Mouse (Mus musculus): Measurements from ENCODE around the gene Tmem270. TPM values are rescaled to one million over a fixed set of nuclear protein-coding genes. Genes with fewer than 3 reads are reported as not detected.

Tmem270 gene
- not detected in 2 replicates for polyA plus RNA-seq (2014; fragmentation: Nextera tagmentation; extraction: Ambion mirVana)

DNA sequence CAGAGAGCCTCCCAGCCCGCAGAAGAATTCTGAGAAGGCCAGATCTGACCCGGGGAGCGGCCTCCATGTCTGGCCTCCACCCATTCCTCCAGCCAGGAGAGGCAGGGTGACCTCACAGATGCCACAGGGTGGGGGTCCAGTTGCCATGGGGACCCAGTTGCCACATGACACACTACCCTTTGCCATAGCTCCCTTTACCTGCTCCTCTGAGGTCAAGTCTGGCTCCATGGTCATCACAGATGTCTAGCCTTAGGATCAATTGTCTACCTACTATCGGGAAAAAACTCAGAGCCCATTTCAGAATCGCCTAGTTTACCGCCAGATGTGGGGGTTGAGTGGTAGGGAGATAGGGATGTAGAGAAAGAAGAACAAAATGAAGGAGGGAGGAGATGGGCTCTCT is at the start of gene Tmem270:
TSS of gene Tmem270 (minus strand) at position 101 of the 400 bp plus-strand sequence.
- H3K27ac ChIP-seq (ENCODE audit: low read depth, low read length), result no peak within 1 kb of the TSS
- H3K9ac ChIP-seq (ENCODE audit: low read length), result no peak within 1 kb of the TSS

DNA sequence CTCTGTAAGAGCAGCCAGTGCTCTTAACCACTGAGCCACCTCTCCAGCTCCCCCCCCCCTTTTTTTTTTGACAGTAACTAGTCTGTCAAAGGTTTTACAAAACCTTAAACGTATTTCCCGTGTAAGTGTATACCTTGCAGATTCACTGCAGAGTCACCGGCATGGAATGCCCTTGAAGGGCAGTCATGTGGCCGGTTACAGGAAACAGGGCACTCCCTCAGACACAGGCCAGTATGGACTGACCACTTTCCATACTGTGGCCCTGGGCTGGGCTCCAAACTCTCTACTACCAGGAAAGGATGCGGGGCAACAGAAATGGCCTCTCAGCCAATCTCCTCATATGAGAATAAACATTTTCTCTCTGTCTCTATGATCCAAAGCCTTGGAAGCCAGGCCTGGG is 49.0 kb upstream of the Tmem270 start:
- Histone ChIP-seq H3K4me3 (ENCODE audit: low read depth, low read length) (no peak overlapping the region), H3K9ac (ENCODE audit: low read length) (no peak overlapping the region), H3K4me2 (ENCODE audit: low read depth, low read length, severe bottlenecking) (no peak overlapping the region), H3K27ac (ENCODE audit: low read depth, low read length) (no peak overlapping the region), H3K9me3 (ENCODE audit: control insufficient read depth, low read length) (no peaks in the 10 kb centered on the region), H3K36me3 (ENCODE audit: control insufficient read depth, insufficient read depth, low read length) (no peaks in the 10 kb centered on the region), H3K27me3 (ENCODE audit: control insufficient read depth, insufficient read depth, low read length) (no peaks in the 10 kb centered on the region), H3K4me1 (replicated peaks; ENCODE audit: control insufficient read depth, insufficient read depth, low read length) (no peaks in the 10 kb centered on the region)
- ATAC-seq (replicated peaks; ENCODE audit: low FRiP score), result no peak
- no peak for DNase-seq (ENCODE audit: low spot score)
- 92% methylated on average over 5 of the region's 5 CpGs for WGBS

More for the DNA sequence above, at the start of gene Tmem270:
- Histone ChIP-seq H3K4me3 (ENCODE audit: low read depth, low read length) (no peak within 1 kb of the TSS), H3K9me3 (ENCODE audit: control insufficient read depth, low read length) (no peaks in the 10 kb centered on the region), H3K27me3 (ENCODE audit: control insufficient read depth, insufficient read depth, low read length) (no peaks in the 10 kb centered on the region), H3K36me3 (ENCODE audit: control insufficient read depth, insufficient read depth, low read length) (no peaks in the 10 kb centered on the region), H3K4me1 (replicated peaks; ENCODE audit: control insufficient read depth, insufficient read depth, low read length) (no peaks in the 10 kb centered on the region), H3K4me2 (ENCODE audit: low read depth, low read length, severe bottlenecking) (no peak within 1 kb of the TSS)
- DNase-seq (ENCODE audit: low spot score), result no peak
- ATAC-seq (replicated peaks; ENCODE audit: low FRiP score), result no peak
- WGBS, result 78% methylated on average over 6 of the region's 6 CpGs

DNA sequence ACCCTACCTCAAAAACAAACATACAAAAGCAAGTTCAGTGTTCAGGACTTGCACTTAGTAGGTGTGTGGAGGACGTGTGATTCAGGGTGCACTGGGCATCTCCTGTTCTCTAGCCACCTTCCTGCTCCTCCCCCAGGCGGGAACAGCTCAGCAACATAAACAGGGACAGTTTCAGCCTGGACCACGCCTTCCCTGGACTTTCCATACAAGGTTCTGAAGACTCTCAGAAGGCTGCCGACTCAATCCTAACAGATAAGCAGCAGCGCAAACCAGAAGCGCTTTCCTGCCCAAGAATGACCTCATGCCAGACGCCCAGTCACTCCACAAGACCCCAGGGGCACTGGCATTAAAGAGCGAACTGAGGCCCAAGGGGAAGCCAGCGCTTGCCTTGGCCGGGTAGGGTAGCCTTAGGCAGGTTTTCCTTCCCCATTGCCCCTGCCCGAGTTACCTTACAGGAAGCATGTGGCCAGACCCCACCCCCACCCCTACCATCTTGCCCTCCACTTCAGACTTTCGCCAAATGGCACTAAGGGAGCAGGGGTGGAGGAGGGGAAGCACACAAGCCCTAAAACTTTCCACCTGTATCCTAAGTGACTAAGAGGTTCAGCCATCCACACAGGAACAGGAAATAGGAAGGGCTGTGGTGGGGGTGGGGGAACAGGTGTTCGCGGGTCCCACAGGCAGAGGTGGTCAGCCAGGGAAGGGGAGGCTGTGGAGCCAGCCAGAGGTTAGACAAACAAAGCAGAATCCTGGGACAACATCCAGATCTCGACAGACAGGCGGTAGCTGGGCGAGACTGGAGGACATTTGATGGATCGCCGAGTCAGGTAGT is 44.7 kb upstream of the Tmem270 start:
- Histone ChIP-seq H3K4me3 (ENCODE audit: low read depth, low read length) (no peak overlapping the region), H3K4me1 (replicated peaks; ENCODE audit: control insufficient read depth, insufficient read depth, low read length) (peaks cover 2% of the 10 kb centered on the region; the same call in 1 of the 2 replicates), H3K4me2 (ENCODE audit: low read depth, low read length, severe bottlenecking) (no peak overlapping the region), H3K27me3 (ENCODE audit: control insufficient read depth, insufficient read depth, low read length) (peaks cover 12% of the 10 kb centered on the region), H3K9ac (ENCODE audit: low read length) (no peak overlapping the region), H3K27ac (ENCODE audit: low read depth, low read length) (no peak overlapping the region), H3K9me3 (ENCODE audit: control insufficient read depth, low read length) (no peaks in the 10 kb centered on the region), H3K36me3 (ENCODE audit: control insufficient read depth, insufficient read depth, low read length) (no peaks in the 10 kb centered on the region)
- ATAC-seq (replicated peaks; ENCODE audit: low FRiP score) (no peak), DNase-seq (ENCODE audit: low spot score) (no peak)
- WGBS, result 50% methylated on average over 19 of the region's 19 CpGs

DNA sequence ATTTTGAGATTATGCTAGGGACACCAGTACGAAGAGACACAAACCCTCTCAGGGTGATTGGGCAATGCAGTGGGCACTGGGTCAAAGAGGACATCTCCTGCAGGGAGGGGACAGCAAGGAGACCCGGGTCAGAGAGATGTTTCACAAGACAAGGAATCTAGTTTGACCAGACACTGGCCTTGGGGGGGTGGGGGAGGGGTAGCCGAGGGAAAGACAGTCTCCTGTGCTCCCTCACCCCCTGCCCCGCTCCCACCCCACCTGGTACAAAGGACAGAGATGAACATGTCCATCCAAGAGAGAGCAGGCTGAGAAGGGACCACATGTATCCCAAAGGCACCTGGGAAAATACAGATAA is 41.5 kb upstream of the Tmem270 start:
- WGBS, result 80% methylated on average over 4 of the region's 4 CpGs
- H3K27me3 ChIP-seq (ENCODE audit: control insufficient read depth, insufficient read depth, low read length), result peaks cover 26% of the 10 kb centered on the region
- H3K27ac ChIP-seq (ENCODE audit: low read depth, low read length), result no peak overlapping the region

DNA sequence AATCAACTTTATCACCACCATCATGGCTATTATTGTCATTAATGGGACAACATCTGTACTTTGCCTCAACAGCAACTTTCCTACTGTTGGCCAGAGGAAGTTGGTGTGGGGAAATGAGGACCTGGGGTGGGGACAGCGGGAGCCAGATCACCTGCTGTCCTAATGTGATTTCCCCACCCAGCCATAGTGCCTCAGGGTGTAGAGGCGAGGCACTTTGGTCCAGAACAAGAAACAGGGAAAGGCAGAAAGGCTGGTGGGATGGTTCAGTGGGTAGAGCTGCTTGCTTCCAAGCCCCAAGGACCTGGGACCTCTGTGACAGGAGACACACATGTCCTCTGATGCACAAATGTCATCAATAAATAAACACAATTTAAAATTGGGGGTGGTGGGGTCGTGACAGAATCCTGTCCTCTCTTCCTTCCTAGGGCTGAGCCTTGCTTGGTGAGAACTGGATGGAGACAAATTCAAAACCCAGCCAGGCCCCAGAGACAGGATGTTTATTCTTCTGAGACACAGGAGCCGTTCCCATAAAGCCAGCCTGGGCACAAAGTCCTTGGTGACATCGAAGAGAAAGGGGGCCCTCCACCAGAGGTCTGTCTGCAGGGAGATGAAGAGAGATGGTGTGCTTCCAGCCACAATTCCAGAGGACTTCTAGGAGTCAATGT is 41.0 kb upstream of the Tmem270 start:
- Histone ChIP-seq H3K9ac (ENCODE audit: low read length) (no peak overlapping the region), H3K9me3 (ENCODE audit: control insufficient read depth, low read length) (no peaks in the 10 kb centered on the region), H3K27me3 (ENCODE audit: control insufficient read depth, insufficient read depth, low read length) (peaks cover 26% of the 10 kb centered on the region), H3K4me3 (ENCODE audit: low read depth, low read length) (no peak overlapping the region), H3K4me2 (ENCODE audit: low read depth, low read length, severe bottlenecking) (no peak overlapping the region), H3K4me1 (replicated peaks; ENCODE audit: control insufficient read depth, insufficient read depth, low read length) (peaks cover 2% of the 10 kb centered on the region; the same call in 1 of the 2 replicates), H3K27ac (ENCODE audit: low read depth, low read length) (no peak overlapping the region), H3K36me3 (ENCODE audit: control insufficient read depth, insufficient read depth, low read length) (no peaks in the 10 kb centered on the region)
- DNase-seq (ENCODE audit: low spot score) (no peak), ATAC-seq (replicated peaks; ENCODE audit: low FRiP score) (no peak)
- 76% methylated on average over 5 of the region's 5 CpGs for WGBS

More for the DNA sequence above, 41.5 kb upstream of the Tmem270 start:
- H3K4me3 ChIP-seq (ENCODE audit: low read depth, low read length), result no peak overlapping the region
- DNase-seq (ENCODE audit: low spot score), result no peak
- H3K4me1 ChIP-seq (replicated peaks; ENCODE audit: control insufficient read depth, insufficient read depth, low read length), result peaks cover 2% of the 10 kb centered on the region; the same call in 1 of the 2 replicates
- H3K4me2 ChIP-seq (ENCODE audit: low read depth, low read length, severe bottlenecking), result no peak overlapping the region
- no peak for ATAC-seq (replicated peaks; ENCODE audit: low FRiP score)
- no peaks in the 10 kb centered on the region for H3K9me3 ChIP-seq (ENCODE audit: control insufficient read depth, low read length)
- no peaks in the 10 kb centered on the region for H3K36me3 ChIP-seq (ENCODE audit: control insufficient read depth, insufficient read depth, low read length)
- H3K9ac ChIP-seq (ENCODE audit: low read length), result no peak overlapping the region

DNA sequence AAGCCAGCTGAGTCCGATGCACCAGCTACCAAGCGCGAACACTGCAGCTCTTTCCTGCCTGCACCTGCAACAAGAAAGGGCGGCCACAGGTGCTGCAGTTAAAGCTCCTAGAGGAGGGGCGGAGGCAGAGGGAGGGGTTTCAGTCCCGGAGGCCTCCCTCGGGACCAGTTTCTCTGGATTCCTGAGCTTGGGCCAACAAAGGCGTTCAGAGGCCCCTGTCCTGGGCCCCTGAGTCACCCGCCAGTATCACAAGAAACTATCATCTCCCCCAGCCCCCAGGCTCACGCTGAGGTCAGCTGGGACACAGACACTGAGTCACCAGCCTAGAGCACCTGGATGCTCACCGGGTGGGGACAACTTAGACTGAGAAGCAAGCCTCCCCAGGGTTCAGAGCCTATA is 40.3 kb upstream of the Tmem270 start, which contains the start of gene Cldn4:
TSS of gene Cldn4 (minus strand) at position 78 of the 399 bp plus-strand sequence.
- H3K4me3 ChIP-seq (ENCODE audit: low read depth, low read length), result no peak within 1 kb of the TSS
- H3K27me3 ChIP-seq (ENCODE audit: control insufficient read depth, insufficient read depth, low read length), result peaks cover 26% of the 10 kb centered on the region
- no peaks in the 10 kb centered on the region for H3K36me3 ChIP-seq (ENCODE audit: control insufficient read depth, insufficient read depth, low read length)
- H3K27ac ChIP-seq (ENCODE audit: low read depth, low read length), result no peak within 1 kb of the TSS
- H3K9ac ChIP-seq (ENCODE audit: low read length), result no peak within 1 kb of the TSS
- no peaks in the 10 kb centered on the region for H3K9me3 ChIP-seq (ENCODE audit: control insufficient read depth, low read length)
- H3K4me1 ChIP-seq (replicated peaks; ENCODE audit: control insufficient read depth, insufficient read depth, low read length), result peaks cover 2% of the 10 kb centered on the region; the same call in 1 of the 2 replicates
- ATAC-seq (replicated peaks; ENCODE audit: low FRiP score) (no peak), DNase-seq (ENCODE audit: low spot score) (no peak)
- WGBS, result 8% methylated on average over 11 of the region's 11 CpGs
- H3K4me2 ChIP-seq (ENCODE audit: low read depth, low read length, severe bottlenecking), result no peak within 1 kb of the TSS

DNA sequence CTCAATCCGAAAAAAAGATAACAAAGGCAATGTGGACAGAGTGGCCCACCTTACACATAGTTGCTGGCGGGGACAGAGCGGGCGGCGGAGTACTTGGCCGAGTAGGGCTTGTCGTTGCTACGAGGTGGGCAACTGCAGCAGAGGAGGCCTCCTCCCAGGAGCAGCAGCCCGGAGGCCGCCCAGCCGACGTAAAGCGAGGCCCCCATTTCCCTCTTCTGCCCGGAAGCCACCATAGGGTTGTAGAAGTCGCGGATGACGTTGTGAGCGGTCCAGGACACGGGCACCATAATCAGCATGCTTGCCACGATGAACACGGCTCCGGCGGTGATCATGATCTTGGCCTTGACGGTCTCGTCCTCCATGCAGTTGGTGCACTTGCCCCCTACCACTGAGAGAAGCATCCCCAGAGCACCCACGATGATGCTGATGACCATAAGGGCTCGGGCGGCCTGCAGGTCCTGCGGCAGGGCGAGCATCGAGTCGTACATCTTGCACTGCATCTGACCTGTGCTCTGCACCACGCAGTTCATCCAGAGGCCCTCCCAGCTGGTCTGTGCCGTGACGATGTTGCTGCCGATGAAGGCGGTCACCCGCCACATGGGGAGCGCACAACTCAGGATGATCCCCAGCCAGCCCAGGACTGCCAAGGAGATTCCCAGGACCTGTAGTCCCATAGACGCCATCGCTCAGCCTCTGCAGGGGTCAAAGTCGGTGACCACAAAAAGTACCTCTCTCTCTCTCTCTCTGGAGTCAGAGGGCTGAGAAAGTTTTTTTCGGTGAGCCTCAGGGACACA is 39.7 kb upstream of the Tmem270 start:
- Histone ChIP-seq H3K36me3 (ENCODE audit: control insufficient read depth, insufficient read depth, low read length) (no peaks in the 10 kb centered on the region), H3K9ac (ENCODE audit: low read length) (no peak overlapping the region), H3K27ac (ENCODE audit: low read depth, low read length) (no peak overlapping the region), H3K4me3 (ENCODE audit: low read depth, low read length) (no peak overlapping the region), H3K4me1 (replicated peaks; ENCODE audit: control insufficient read depth, insufficient read depth, low read length) (peaks cover 2% of the 10 kb centered on the region; the same call in 1 of the 2 replicates), H3K4me2 (ENCODE audit: low read depth, low read length, severe bottlenecking) (no peak overlapping the region), H3K9me3 (ENCODE audit: control insufficient read depth, low read length) (no peaks in the 10 kb centered on the region), H3K27me3 (ENCODE audit: control insufficient read depth, insufficient read depth, low read length) (peaks cover 26% of the 10 kb centered on the region)
- ATAC-seq (replicated peaks; ENCODE audit: low FRiP score) (no peak), DNase-seq (ENCODE audit: low spot score) (peak; percentile 53)
- 15% methylated on average over 43 of the region's 43 CpGs for WGBS

DNA sequence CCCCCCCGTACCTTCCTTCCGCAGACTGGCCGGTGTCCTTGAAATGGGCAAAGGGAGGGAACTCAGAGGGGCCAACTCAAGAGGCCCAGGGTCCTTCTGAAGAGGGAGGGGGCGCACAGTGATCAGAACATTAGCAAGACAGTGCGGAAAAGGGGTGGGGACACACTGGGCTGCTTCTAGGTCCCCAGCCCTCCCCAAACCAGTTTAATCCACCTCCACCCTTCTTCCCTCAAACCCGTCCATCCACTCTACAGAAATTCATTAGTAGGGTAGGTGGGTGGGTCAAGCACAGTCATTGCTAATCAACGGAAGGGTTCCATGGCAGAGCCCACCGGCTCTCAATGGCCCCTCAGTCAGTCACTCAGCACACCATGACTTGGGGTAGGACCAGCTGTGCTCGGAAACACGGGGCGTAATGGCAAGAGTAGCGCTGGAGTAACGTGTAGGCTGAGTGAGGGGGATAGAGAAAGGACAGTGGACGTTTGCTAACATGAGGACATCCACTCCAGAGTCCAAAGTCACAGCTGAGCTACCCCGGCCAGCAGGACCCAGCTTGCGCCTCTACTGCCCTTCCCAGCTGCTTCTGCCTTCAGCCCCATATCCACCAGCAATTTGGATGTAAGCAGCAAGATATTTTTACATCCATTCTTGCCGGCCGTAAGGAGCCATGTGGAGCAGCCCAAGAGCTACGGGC is 38.9 kb upstream of the Tmem270 start:
- WGBS, result 49% methylated on average over 17 of the region's 19 CpGs
- Histone ChIP-seq H3K4me3 (ENCODE audit: low read depth, low read length) (no peak overlapping the region), H3K36me3 (ENCODE audit: control insufficient read depth, insufficient read depth, low read length) (no peaks in the 10 kb centered on the region), H3K4me1 (replicated peaks; ENCODE audit: control insufficient read depth, insufficient read depth, low read length) (peaks cover 2% of the 10 kb centered on the region; the same call in 1 of the 2 replicates), H3K4me2 (ENCODE audit: low read depth, low read length, severe bottlenecking) (no peak overlapping the region), H3K27ac (ENCODE audit: low read depth, low read length) (no peak overlapping the region), H3K9me3 (ENCODE audit: control insufficient read depth, low read length) (no peaks in the 10 kb centered on the region), H3K9ac (ENCODE audit: low read length) (no peak overlapping the region), H3K27me3 (ENCODE audit: control insufficient read depth, insufficient read depth, low read length) (peaks cover 26% of the 10 kb centered on the region)
- ATAC-seq (replicated peaks; ENCODE audit: low FRiP score) (no peak), DNase-seq (ENCODE audit: low spot score) (no peak)

Data from forebrain, embryonic 11.5 days (tissue).